Mouse (Mus musculus): ENCODE measurements at regions not wholly inside any gene's neighbourhood (a gene's known extent, or its start where the extent isn't known, plus 50 kb on each side); places are given as distances from the start of the nearest gene placed in this dataset.

DNA sequence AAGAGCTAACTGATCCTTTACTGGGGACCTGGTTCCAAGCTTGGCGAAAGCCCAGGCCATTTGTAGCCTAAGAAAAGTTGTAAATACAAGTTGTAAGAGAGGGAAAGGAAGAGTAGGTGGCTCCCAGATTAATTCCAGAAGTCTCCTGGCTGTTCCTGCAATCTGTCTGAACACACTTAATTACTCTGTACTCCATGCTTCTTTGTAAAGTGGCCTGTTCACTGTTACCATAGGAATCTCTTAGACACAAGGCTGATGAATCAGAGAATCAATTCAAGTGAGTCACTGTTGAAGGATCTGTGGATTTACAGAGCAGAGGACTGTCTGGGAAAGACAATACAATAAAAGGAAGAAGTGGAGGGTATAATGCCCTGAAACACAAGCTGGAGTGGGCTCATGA, 577.0 kb upstream of the Vstm2b start:
- no peak for TF ChIP-seq POLR2A (IDR thresholded peaks at IDR 0.05; ENCODE audit: low read depth, low read length)
- no peak for TF ChIP-seq CTCF (IDR thresholded peaks at IDR 0.05; ENCODE audit: extremely low read depth, insufficient read length, insufficient replicate concordance, low read depth, low read length)

All from small intestine, adult 2 months (tissue).